Mouse (Mus musculus) thymus, adult 2 months (tissue): ENCODE data around the gene Fbxo40.

Experiments
- CTCF ChIP-seq: fragments of 200-500 bp; IDR thresholded peaks from 2 replicates; pipeline ENCODE4 v1.5.1; 2012; ENCODE audit warnings: mild to moderate bottlenecking, control low read depth, low read length, moderate library complexity, borderline replicate concordance; ENCODE audit not compliant: control insufficient read depth, poor library complexity, insufficient read depth; ENCODE audit errors: extremely low read depth
- POLR2A ChIP-seq: fragments of 200-500 bp; IDR thresholded peaks from 2 replicates; pipeline ENCODE4 v1.6.1; 2012; ENCODE audit warnings: mild to moderate bottlenecking, low read length, control low read depth, moderate library complexity; ENCODE audit not compliant: control insufficient read depth, poor library complexity, insufficient read depth; ENCODE audit errors: extremely low read depth

DNA sequence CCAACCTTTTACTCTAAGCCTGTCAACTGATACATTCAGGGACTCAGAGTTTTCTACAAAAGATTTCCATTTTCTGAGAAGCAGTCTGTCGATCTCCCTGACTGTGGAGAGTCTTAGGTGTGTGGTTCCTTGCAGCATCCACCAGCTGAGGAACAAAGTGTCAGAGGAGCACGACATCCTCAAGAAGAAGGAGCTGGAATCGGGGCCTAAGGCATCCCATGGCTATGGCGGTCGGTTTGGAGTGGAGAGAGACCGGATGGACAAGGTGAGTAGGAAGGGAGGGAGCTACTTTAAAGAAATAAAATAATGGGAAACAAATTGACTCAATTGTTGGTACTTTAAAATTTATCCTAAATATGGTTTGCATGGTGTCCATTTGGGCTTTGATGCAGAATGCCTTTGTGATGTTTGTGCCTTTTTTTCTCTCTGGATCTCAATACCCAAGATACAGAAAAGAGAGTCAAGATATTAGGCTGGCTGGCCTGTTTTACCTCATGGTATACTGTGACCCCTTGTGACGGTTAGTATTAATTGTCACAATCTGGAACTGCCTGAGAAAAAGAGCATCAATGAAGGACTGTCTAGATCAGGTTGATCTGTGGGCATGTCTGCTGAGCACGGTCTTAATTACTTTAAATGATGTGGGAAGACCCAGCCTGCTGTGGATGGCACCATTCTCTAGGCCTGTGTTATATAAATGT, 43.7 kb downstream of the Fbxo40 start:
- TF ChIP-seq POLR2A (no peak), CTCF (no peak)
